Mouse (Mus musculus) erythroid progenitor cell, adult 5-6 weeks (primary cell): ENCODE results near the gene AB124611. TPM values are rescaled to one million over a fixed set of nuclear protein-coding genes. Genes with fewer than 3 reads are reported as not detected.
"Not testable (repeated sequence)": the region's sequence is repeated elsewhere in the genome, so short reads cannot be mapped to it uniquely, and the experiment has no call there.

Experiments used
- ATAC-seq: replicated peaks from 2 replicates; pipeline ENCODE4 v1.8.0; 2016; ENCODE audit warnings: moderate number of reproducible peaks, mild to moderate bottlenecking, moderate TSS enrichment, inconsistent platforms; ENCODE audit not compliant: poor library complexity, low FRiP score, severe bottlenecking
- total RNA-seq, 2 experiments: library from RNA; stranded (forward) in 1 of 2; stranded (reverse) in 1 of 2; fragments of 150-400 nt in 1 of 2; fragments of 186-747, 209-891 nt in 1 of 2; gene quantifications; 2 replicates each; pipeline versions ENCODE4 v1.2.3 to v1.2.4; 2015 to 2017; ENCODE audit warnings: low replicate concordance in 2 of 2

AB124611 gene
- total RNA-seq, 2 experiments from 2014 or later = 17.2 to 42.3 TPM

GRCm38 (mm10) chr9:21593122-21593721, 67.2 kb downstream of the AB124611 start:
- peak; percentile 26 for ATAC-seq

GRCm38 (mm10) chr9:21594350-21594749, 68.4 kb downstream of the AB124611 start:
- ATAC-seq = not testable (repeated sequence)

GRCm38 (mm10) chr9:21594838-21595237, 68.9 kb downstream of the AB124611 start:
- no peak for ATAC-seq

Other genes starting within 250 kb of the AB124611 start
- gene Kri1, start 238.2 kb upstream of the AB124611 start, total RNA-seq (2015; ENCODE audit: low replicate concordance) = 19.7 and 49.4 TPM in 2 replicates
- 18.2 and 48.8 TPM in 2 replicates for gene Kri1, start 238.2 kb upstream of the AB124611 start, total RNA-seq (2017; ENCODE audit: low replicate concordance)
- 305 and 325 TPM in 2 replicates for gene Cdkn2d, start 234.8 kb upstream of the AB124611 start, total RNA-seq (2015; ENCODE audit: low replicate concordance)
- gene Cdkn2d, start 234.8 kb upstream of the AB124611 start, total RNA-seq (2017; ENCODE audit: low replicate concordance) = 151 and 194 TPM in 2 replicates
- gene Ap1m2, start 213.8 kb upstream of the AB124611 start, total RNA-seq (2015; ENCODE audit: low replicate concordance) = 0.36 and 0.84 TPM in 2 replicates
- not detected in 2 replicates for gene Ap1m2, start 213.8 kb upstream of the AB124611 start, total RNA-seq (2017; ENCODE audit: low replicate concordance)
- 15.9 and 35.7 TPM in 2 replicates for gene Slc44a2, start 205.5 kb upstream of the AB124611 start, total RNA-seq (2015; ENCODE audit: low replicate concordance)
- 14.4 and 22.3 TPM in 2 replicates for gene Slc44a2, start 205.5 kb upstream of the AB124611 start, total RNA-seq (2017; ENCODE audit: low replicate concordance)
- 31.4 and 34.8 TPM in 2 replicates for gene Ilf3, start 158.3 kb upstream of the AB124611 start, total RNA-seq (2015; ENCODE audit: low replicate concordance)
- gene Ilf3, start 158.3 kb upstream of the AB124611 start, total RNA-seq (2017; ENCODE audit: low replicate concordance) = 29.6 and 32.8 TPM in 2 replicates
- 4.7 TPM in 1 of 2 replicates, not detected in the other for gene Qtrt1, start 114.3 kb upstream of the AB124611 start, total RNA-seq (2015; ENCODE audit: low replicate concordance)
- gene Qtrt1, start 114.3 kb upstream of the AB124611 start, total RNA-seq (2017; ENCODE audit: low replicate concordance) = 0.98 and 4.0 TPM in 2 replicates
- 129 and 138 TPM in 2 replicates for gene Dnm2, start 101.3 kb upstream of the AB124611 start, total RNA-seq (2015; ENCODE audit: low replicate concordance)
- gene Dnm2, start 101.3 kb upstream of the AB124611 start, total RNA-seq (2017; ENCODE audit: low replicate concordance) = 181 and 184 TPM in 2 replicates
- 6.7 TPM in 1 of 2 replicates, not detected in the other for gene Tmed1, start 15.9 kb upstream of the AB124611 start, total RNA-seq (2015; ENCODE audit: low replicate concordance)
- 1.8 and 2.0 TPM in 2 replicates for gene Tmed1, start 15.9 kb upstream of the AB124611 start, total RNA-seq (2017; ENCODE audit: low replicate concordance)
- gene Carm1, start 20.7 kb downstream of the AB124611 start, total RNA-seq (2015; ENCODE audit: low replicate concordance) = 137 and 146 TPM in 2 replicates
- gene Carm1, start 20.7 kb downstream of the AB124611 start, total RNA-seq (2017; ENCODE audit: low replicate concordance) = 95.5 and 100 TPM in 2 replicates
- gene Timm29, start 66.5 kb downstream of the AB124611 start, total RNA-seq (2015; ENCODE audit: low replicate concordance) = 21.3 and 26.4 TPM in 2 replicates
- gene Timm29, start 66.5 kb downstream of the AB124611 start, total RNA-seq (2017; ENCODE audit: low replicate concordance) = 23.0 and 27.2 TPM in 2 replicates
- gene Yipf2, start 66.7 kb downstream of the AB124611 start, total RNA-seq (2015; ENCODE audit: low replicate concordance) = 1.7 TPM in 1 of 2 replicates, not detected in the other
- gene Yipf2, start 66.7 kb downstream of the AB124611 start, total RNA-seq (2017; ENCODE audit: low replicate concordance) = 1.5 and 5.8 TPM in 2 replicates
- 48.2 and 58.4 TPM in 2 replicates for gene Smarca4, start 90.0 kb downstream of the AB124611 start, total RNA-seq (2015; ENCODE audit: low replicate concordance)
- gene Smarca4, start 90.0 kb downstream of the AB124611 start, total RNA-seq (2017; ENCODE audit: low replicate concordance) = 61.2 and 65.4 TPM in 2 replicates
- 2.5 and 3.6 TPM in 2 replicates for gene Ldlr, start 197.3 kb downstream of the AB124611 start, total RNA-seq (2015; ENCODE audit: low replicate concordance)
- gene Ldlr, start 197.3 kb downstream of the AB124611 start, total RNA-seq (2017; ENCODE audit: low replicate concordance) = 3.6 and 4.1 TPM in 2 replicates
- gene Spc24, start 234.1 kb downstream of the AB124611 start, total RNA-seq (2015; ENCODE audit: low replicate concordance) = 40.7 and 50.7 TPM in 2 replicates
- gene Spc24, start 234.1 kb downstream of the AB124611 start, total RNA-seq (2017; ENCODE audit: low replicate concordance) = 68.7 and 98.2 TPM in 2 replicates